Mouse (Mus musculus) T-helper 17 cell (primary cell): Measurements from ENCODE around the gene Pip4k2a.

Source experiments
- in situ Hi-C, 2 experiments: fragments of 300-600 bp; cut with MboI, MseI; formaldehyde crosslinking; loops; 1 replicate in 1 of 2; 2 replicates in 1 of 2; pipeline ENCODE4 v1.15.1; 2025; ENCODE audit warnings: high pct_unique_total_duplicates in 2 of 2

The Pip4k2a gene

DNA sequence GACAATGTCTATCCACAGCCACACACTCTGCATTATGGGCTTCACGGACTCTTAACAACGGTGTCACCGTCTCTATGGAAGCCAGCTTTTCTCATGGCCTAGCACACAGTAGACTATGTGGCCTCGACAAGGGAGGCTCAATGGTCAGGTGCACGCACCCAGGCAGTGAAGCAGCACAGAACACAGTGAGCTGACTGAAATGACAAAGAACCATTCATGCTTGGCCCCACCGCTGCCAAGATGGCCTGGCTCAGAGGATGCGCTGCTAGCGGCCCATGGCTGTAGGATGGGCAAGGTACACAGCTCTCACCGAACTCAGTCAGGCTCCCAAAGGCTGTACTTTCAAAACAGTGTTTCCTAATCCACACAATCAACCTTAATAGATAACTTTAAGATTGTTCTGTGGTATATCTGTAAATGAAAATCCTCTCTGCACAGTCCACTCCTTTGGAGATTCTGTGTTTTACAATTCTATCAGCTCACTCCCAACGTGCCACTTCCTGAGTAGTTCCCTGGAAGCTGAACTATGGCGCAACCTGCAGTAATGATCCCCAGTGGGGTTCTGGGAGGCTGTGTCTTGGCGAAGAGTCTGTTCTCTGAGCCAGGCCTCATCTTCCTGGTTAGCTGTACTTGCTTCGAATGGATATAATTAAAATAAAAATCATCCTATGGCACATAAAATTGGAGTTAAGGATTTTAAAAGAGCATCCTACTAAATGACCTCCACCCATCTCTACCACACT, 67.4 kb downstream of the Pip4k2a start:
- in situ Hi-C loops = no loop called here

- in situ Hi-C loops = no loop called here
Measured at GRCm38 (mm10) chr2:18928597-18929257, 69.2 kb downstream of the Pip4k2a start.

GRCm38 (mm10) chr2:18928196-18928595, 69.7 kb downstream of the Pip4k2a start:
- in situ Hi-C loops = no loop called here

GRCm38 (mm10) chr2:18923806-18924595, 73.9 kb downstream of the Pip4k2a start:
- in situ Hi-C loops = loop anchor here in 1 of 2 experiments (25.0 kb wide), 1 partner anchor 713 kb away; no protein-coding TSS in a partner anchor

GRCm38 (mm10) chr2:18923098-18923649, 74.8 kb downstream of the Pip4k2a start:
- in situ Hi-C loops = loop anchor here in 1 of 2 experiments (25.0 kb wide), 1 partner anchor 714 kb away; no protein-coding TSS in a partner anchor

GRCm38 (mm10) chr2:18921570-18922180, 76.3 kb downstream of the Pip4k2a start:
- in situ Hi-C loops = loop anchor here in 1 of 2 experiments (25.0 kb wide), 1 partner anchor 716 kb away; no protein-coding TSS in a partner anchor

GRCm38 (mm10) chr2:18920461-18920877, 77.5 kb downstream of the Pip4k2a start:
- in situ Hi-C loops = loop anchor here in 1 of 2 experiments (25.0 kb wide), 1 partner anchor 717 kb away; no protein-coding TSS in a partner anchor

- in situ Hi-C loops = loop anchor here (5.0 to 25.0 kb wide), 3 partner anchors 47 to 1225 kb away; no protein-coding TSS in a partner anchor
Measured at GRCm38 (mm10) chr2:18919797-18920354, 78.0 kb downstream of the Pip4k2a start.

DNA sequence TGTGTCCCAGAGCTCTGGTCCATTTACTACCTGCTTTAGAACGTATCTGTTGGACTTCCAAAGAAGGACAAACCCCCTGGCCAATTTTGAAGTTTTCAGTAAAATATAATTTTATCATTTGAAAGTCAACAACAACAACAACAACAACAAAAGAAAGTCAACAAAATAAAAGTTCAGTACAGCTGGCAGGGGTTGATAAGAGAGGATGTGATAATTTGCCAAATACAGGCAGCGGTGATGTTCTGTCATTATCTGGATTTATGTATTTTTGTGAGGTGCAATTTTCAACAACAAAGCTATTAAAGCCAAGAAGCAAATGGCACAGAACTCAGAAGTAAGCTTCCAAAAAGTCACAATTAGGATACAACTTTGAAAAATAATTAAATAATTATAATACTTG, 80.1 kb downstream of the Pip4k2a start:
- in situ Hi-C loops = loop anchor here (5.0 to 25.0 kb wide), 3 partner anchors 49 to 1223 kb away; no protein-coding TSS in a partner anchor

DNA sequence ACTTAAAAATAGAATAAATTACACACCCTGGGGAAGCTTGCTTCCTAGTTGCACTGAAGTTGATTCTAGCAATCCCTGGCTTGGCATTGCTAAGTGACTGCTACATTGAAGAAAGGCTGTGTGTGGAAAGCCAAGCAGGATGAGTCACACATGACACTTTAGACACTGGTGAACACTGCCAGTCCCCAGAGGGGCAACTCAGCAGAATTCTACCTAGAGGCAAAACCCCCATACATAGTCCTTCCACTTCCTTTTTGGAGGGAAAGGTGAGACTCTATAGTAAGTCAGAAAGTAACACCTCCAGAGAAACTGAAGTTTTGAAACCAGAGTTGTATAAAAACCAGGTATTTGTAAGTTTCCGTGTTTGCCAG, 80.6 kb downstream of the Pip4k2a start:
- in situ Hi-C loops = loop anchor here (5.0 to 25.0 kb wide), 3 partner anchors 50 to 1223 kb away; no protein-coding TSS in a partner anchor

GRCm38 (mm10) chr2:18916615-18917379, 81.1 kb downstream of the Pip4k2a start:
- in situ Hi-C loops = loop anchor here (5.0 to 25.0 kb wide), 3 partner anchors 51 to 1222 kb away; no protein-coding TSS in a partner anchor

- in situ Hi-C loops = loop anchor here (5.0 to 25.0 kb wide), 3 partner anchors 51 to 1221 kb away; no protein-coding TSS in a partner anchor
Measured at GRCm38 (mm10) chr2:18916042-18916407, 81.9 kb downstream of the Pip4k2a start.

GRCm38 (mm10) chr2:18915372-18916041, 82.4 kb downstream of the Pip4k2a start:
- in situ Hi-C loops = loop anchor here (5.0 to 25.0 kb wide), 3 partner anchors 52 to 1221 kb away; no protein-coding TSS in a partner anchor

DNA sequence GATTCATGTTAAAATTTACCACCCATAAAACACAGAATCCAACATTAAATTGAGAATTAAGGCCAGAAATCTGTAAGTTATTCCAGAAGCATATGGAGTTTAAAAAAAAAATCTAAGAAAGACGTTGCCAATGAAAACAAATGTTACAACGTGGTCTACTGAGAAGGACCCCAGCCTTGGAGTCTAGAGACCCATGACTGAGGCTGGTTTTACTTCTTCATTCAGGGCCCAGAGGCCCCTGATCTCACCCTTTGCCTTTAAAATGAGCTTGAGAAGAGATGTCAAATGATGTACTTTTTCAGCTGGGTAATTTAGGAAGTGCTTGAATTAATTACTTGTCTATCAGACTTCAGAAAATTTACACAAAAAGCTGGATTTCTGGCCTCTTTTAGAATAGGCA, 83.2 kb downstream of the Pip4k2a start:
- in situ Hi-C loops = loop anchor here (5.0 to 25.0 kb wide), 3 partner anchors 53 to 1220 kb away; no protein-coding TSS in a partner anchor

GRCm38 (mm10) chr2:18913642-18914041, 84.3 kb downstream of the Pip4k2a start:
- in situ Hi-C loops = loop anchor here (10.0 to 25.0 kb wide), 2 partner anchors 724 to 1219 kb away; no protein-coding TSS in a partner anchor

DNA sequence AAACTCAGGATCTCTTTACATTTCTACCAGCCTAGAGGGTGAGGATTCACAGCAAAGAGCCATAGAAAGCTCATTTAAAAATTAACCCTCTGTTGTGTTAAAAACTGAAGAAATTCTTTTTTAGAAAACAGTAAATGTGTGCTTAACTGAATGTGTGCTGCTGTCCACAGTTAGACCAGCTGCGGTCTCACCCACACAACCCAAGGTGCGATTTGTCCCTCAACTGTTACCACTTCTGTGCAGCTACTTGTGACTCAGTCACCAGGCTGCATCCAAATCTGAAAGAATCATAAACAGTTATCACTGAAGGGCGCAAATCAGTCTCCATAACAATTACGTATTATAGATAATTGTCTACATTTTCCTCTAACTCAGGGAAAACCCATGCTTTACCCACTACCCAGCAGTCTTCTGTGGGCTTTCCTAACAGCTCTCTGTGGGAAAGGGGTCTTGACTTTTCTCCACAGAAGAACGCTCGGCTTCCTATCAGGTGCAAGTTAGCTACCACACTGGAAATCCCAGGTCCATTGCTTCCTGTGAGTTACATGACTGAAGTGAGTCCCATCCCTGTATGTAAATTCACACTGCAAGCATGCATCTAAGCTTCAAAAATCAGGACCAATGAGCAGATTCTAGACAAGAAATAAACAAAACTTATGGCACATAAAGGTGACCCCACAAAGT, 86.5 kb downstream of the Pip4k2a start:
- in situ Hi-C loops = loop anchor here (10.0 to 25.0 kb wide), 2 partner anchors 726 to 1217 kb away; no protein-coding TSS in a partner anchor

- in situ Hi-C loops = loop anchor here (10.0 to 25.0 kb wide), 2 partner anchors 727 to 1215 kb away; no protein-coding TSS in a partner anchor
Measured at GRCm38 (mm10) chr2:18910209-18910608, 87.7 kb downstream of the Pip4k2a start.

GRCm38 (mm10) chr2:18909713-18910112, 88.2 kb downstream of the Pip4k2a start:
- in situ Hi-C loops = loop anchor here (10.0 to 25.0 kb wide), 2 partner anchors 728 to 1215 kb away; no protein-coding TSS in a partner anchor
